Mouse (Mus musculus): ENCODE results near the gene Zfp597. TPM values are rescaled to one million over a fixed set of nuclear protein-coding genes. Genes with fewer than 3 reads are reported as not detected.

Gene Zfp597
- polyA plus RNA-seq, 1 experiment, result 6.4 TPM

- H3K27me3 ChIP-seq (ENCODE audit: control insufficient read depth, insufficient read depth, low read length, poor library complexity, severe bottlenecking), result no peaks in the 10 kb centered on the region
- peaks cover 2% of the 10 kb centered on the region for H3K4me1 ChIP-seq (ENCODE audit: control insufficient read depth, insufficient read depth, low read length)
- no peaks in the 10 kb centered on the region; the same call in 1 of the 2 replicates for H3K36me3 ChIP-seq (ENCODE audit: control insufficient read depth, insufficient read depth, low read length, poor library complexity, severe bottlenecking)
- peak within 1 kb of the TSS; percentile 82 for H3K4me3 ChIP-seq (ENCODE audit: low read depth, low read length)
- no peak within 1 kb of the TSS; the same call in 1 of the 2 replicates for H3K27ac ChIP-seq (ENCODE audit: insufficient read depth, low read length)
- no peaks in the 10 kb centered on the region for H3K9me3 ChIP-seq (replicated peaks; ENCODE audit: control insufficient read depth, insufficient read depth, low read length, poor library complexity, severe bottlenecking)
- H3K9ac ChIP-seq (ENCODE audit: low read depth, poor library complexity, severe bottlenecking), result peak within 1 kb of the TSS; percentile 58
- TF ChIP-seq POLR2A (IDR thresholded peaks at IDR 0.05; ENCODE audit: insufficient read depth, low read length) (peak; percentile 12), EP300 (IDR thresholded peaks at IDR 0.05; ENCODE audit: insufficient read depth, low read depth, low read length) (no peak)
These were observed 11.9 kb downstream of the Zfp597 start, which contains the start of gene Naa60 for GRCm38 (mm10) chr16:3872216-3873047. Naa60 (plus strand) TSS chr16:3872375.

DNA sequence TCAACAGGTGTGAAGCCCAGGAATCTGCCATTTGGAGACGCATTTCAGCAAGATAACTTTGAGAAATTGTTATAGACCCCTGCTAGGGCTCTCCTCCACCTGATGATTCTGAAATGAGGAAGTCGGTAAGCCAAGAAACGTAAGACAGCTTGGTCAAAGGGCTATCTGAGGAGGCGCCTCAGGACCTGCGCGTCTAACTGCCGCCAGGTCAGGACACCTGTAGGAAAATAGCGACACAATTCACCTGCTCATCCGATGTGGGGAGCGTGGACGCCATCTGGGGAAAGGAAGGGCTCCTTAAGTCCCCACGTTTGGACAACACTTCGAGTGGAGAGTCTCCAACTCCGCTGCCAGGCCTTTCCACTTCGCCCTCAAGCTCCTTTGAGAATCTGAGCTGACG is 12.5 kb downstream of the Zfp597 start:
- Histone ChIP-seq H3K36me3 (ENCODE audit: control insufficient read depth, insufficient read depth, low read length, poor library complexity, severe bottlenecking) (no peaks in the 10 kb centered on the region; the same call in 1 of the 2 replicates), H3K9ac (ENCODE audit: low read depth, poor library complexity, severe bottlenecking) (peak overlapping the region; percentile 47), H3K4me1 (ENCODE audit: control insufficient read depth, insufficient read depth, low read length) (peaks cover 2% of the 10 kb centered on the region), H3K4me3 (ENCODE audit: low read depth, low read length) (peak overlapping the region; percentile 82), H3K27ac (ENCODE audit: insufficient read depth, low read length) (no peak overlapping the region), H3K27me3 (ENCODE audit: control insufficient read depth, insufficient read depth, low read length, poor library complexity, severe bottlenecking) (no peaks in the 10 kb centered on the region), H3K9me3 (replicated peaks; ENCODE audit: control insufficient read depth, insufficient read depth, low read length, poor library complexity, severe bottlenecking) (no peaks in the 10 kb centered on the region)
- TF ChIP-seq POLR2A (IDR thresholded peaks at IDR 0.05; ENCODE audit: insufficient read depth, low read length), result no peak
- TF ChIP-seq CTCF (IDR thresholded peaks at IDR 0.05; ENCODE audit: low read depth, low read length), result no peak
- TF ChIP-seq EP300 (IDR thresholded peaks at IDR 0.05; ENCODE audit: insufficient read depth, low read depth, low read length), result no peak

DNA sequence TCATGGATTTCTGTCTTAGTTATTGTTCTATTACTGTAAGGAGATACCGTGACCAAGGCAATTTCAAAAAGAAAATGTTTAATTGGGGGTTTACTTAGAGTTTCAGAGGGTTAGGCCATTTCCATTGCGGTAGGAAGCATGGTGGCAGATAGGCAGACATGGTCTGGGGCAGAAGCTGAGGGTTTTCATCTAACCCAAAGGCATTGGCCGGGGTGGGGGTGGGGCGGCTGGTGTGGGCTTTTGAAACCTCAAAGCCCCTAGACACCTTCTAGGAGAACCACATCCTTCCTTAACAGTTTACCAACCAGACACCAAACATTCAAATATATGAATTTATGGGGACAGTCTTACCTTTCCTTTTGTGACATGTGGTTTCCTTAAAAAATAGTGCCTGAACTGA is 25.1 kb downstream of the Zfp597 start:
- no peak overlapping the region for H3K9ac ChIP-seq (ENCODE audit: low read depth, poor library complexity, severe bottlenecking)
- H3K4me3 ChIP-seq (ENCODE audit: low read depth, low read length), result no peak overlapping the region
- no peaks in the 10 kb centered on the region for H3K4me1 ChIP-seq (ENCODE audit: control insufficient read depth, insufficient read depth, low read length)
- TF ChIP-seq EP300 (IDR thresholded peaks at IDR 0.05; ENCODE audit: insufficient read depth, low read depth, low read length), result no peak
- TF ChIP-seq POLR2A (IDR thresholded peaks at IDR 0.05; ENCODE audit: insufficient read depth, low read length), result no peak
- no peak for TF ChIP-seq CTCF (IDR thresholded peaks at IDR 0.05; ENCODE audit: low read depth, low read length)
- no peak overlapping the region for H3K27ac ChIP-seq (ENCODE audit: insufficient read depth, low read length)
- H3K9me3 ChIP-seq (replicated peaks; ENCODE audit: control insufficient read depth, insufficient read depth, low read length, poor library complexity, severe bottlenecking), result no peaks in the 10 kb centered on the region
- no peaks in the 10 kb centered on the region; the same call in 1 of the 2 replicates for H3K36me3 ChIP-seq (ENCODE audit: control insufficient read depth, insufficient read depth, low read length, poor library complexity, severe bottlenecking)
- no peaks in the 10 kb centered on the region for H3K27me3 ChIP-seq (ENCODE audit: control insufficient read depth, insufficient read depth, low read length, poor library complexity, severe bottlenecking)

DNA sequence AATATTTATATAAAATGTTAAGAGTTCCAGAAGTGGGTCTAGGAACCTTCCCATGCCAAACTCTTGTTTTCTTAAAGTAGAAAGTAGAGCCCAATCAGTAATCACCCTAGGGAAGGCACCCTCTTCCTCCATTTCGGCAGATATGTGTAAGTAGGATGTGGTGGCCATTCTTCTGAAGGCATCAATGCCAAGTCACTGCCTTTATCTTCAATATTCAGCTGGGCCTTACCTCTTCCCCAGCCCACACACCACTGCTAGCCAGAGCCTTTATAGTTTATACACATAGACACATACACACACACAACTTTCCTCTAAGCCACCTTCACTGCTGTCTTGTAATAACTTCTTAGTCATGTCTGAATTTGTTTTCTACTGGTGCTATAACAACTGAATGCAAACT is 28.6 kb downstream of the Zfp597 start:
- Histone ChIP-seq H3K4me3 (ENCODE audit: low read depth, low read length) (no peak overlapping the region), H3K36me3 (ENCODE audit: control insufficient read depth, insufficient read depth, low read length, poor library complexity, severe bottlenecking) (no peaks in the 10 kb centered on the region), H3K27ac (ENCODE audit: insufficient read depth, low read length) (no peak overlapping the region), H3K9ac (ENCODE audit: low read depth, poor library complexity, severe bottlenecking) (no peak overlapping the region), H3K27me3 (ENCODE audit: control insufficient read depth, insufficient read depth, low read length, poor library complexity, severe bottlenecking) (no peaks in the 10 kb centered on the region), H3K4me1 (ENCODE audit: control insufficient read depth, insufficient read depth, low read length) (peaks cover 2% of the 10 kb centered on the region), H3K9me3 (replicated peaks; ENCODE audit: control insufficient read depth, insufficient read depth, low read length, poor library complexity, severe bottlenecking) (no peaks in the 10 kb centered on the region)
- TF ChIP-seq CTCF (IDR thresholded peaks at IDR 0.05; ENCODE audit: low read depth, low read length) (no peak), POLR2A (IDR thresholded peaks at IDR 0.05; ENCODE audit: insufficient read depth, low read length) (no peak), EP300 (IDR thresholded peaks at IDR 0.05; ENCODE audit: insufficient read depth, low read depth, low read length) (no peak)

DNA sequence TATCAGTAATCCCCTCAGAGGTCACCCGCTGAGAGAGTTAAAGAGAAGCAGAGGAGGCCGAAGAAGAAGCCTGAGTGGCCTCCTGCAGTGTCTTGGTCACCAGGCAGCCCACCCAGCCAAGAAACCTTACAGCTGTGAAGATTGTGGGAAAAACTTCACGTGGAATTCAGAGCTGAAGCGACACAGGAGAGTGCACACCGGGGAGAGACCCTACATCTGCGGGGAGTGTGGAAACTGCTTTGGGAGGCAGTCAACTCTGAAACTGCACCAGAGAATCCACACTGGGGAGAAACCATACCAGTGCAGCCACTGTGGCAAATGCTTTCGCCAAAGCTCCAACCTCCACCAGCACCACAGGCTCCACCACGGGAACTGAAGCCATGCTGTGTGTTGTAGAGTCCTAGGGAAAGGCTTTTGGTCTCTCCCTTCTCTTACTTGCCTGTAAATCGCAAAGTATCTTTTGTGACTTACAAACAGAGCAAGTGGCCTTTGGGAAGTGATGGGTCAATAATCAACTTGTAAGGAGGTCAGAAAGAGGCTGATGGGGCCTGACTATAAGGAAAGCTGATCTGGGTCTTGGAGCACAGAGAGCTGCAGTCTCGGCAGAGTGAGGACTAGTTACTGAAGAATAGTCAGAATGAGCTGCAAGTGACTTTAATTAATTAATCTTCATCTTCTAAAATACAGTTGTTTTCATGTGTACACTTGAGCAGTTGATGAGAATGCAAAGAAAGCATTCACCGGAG is 29.8 kb downstream of the Zfp597 start:
- Histone ChIP-seq H3K27ac (ENCODE audit: insufficient read depth, low read length) (no peak overlapping the region), H3K9me3 (replicated peaks; ENCODE audit: control insufficient read depth, insufficient read depth, low read length, poor library complexity, severe bottlenecking) (no peaks in the 10 kb centered on the region), H3K27me3 (ENCODE audit: control insufficient read depth, insufficient read depth, low read length, poor library complexity, severe bottlenecking) (no peaks in the 10 kb centered on the region), H3K9ac (ENCODE audit: low read depth, poor library complexity, severe bottlenecking) (no peak overlapping the region), H3K4me3 (ENCODE audit: low read depth, low read length) (no peak overlapping the region), H3K4me1 (ENCODE audit: control insufficient read depth, insufficient read depth, low read length) (peaks cover 2% of the 10 kb centered on the region), H3K36me3 (ENCODE audit: control insufficient read depth, insufficient read depth, low read length, poor library complexity, severe bottlenecking) (no peaks in the 10 kb centered on the region)
- TF ChIP-seq POLR2A (IDR thresholded peaks at IDR 0.05; ENCODE audit: insufficient read depth, low read length) (no peak), CTCF (IDR thresholded peaks at IDR 0.05; ENCODE audit: low read depth, low read length) (no peak), EP300 (IDR thresholded peaks at IDR 0.05; ENCODE audit: insufficient read depth, low read depth, low read length) (no peak)

All from ES-Bruce4 (cell line).